Mouse (Mus musculus): ENCODE results near the gene E130114P18Rik. TPM values are rescaled to one million over a fixed set of nuclear protein-coding genes. Genes with fewer than 3 reads are reported as not detected.

E130114P18Rik gene
- polyA plus RNA-seq, 1 experiment: 0.72 TPM

- DNase-seq (ENCODE audit: low spot score): no peak
Observed at GRCm38 (mm10) chr4:97776388-97777080, 1.3 kb downstream of the E130114P18Rik start.

- DNase-seq (ENCODE audit: low spot score): no peak
Observed at GRCm38 (mm10) chr4:97775494-97776265, 2.2 kb downstream of the E130114P18Rik start.

GRCm38 (mm10) chr4:97775059-97775458 lies 2.8 kb downstream of the E130114P18Rik start:
- DNase-seq (ENCODE audit: low spot score): peak; percentile 39

GRCm38 (mm10) chr4:97774446-97774950 lies 3.4 kb downstream of the E130114P18Rik start:
- no peak for DNase-seq (ENCODE audit: low spot score)

GRCm38 (mm10) chr4:97773791-97774190 lies 4.1 kb downstream of the E130114P18Rik start:
- DNase-seq (ENCODE audit: low spot score): no peak

GRCm38 (mm10) chr4:97773110-97773593 lies 4.7 kb downstream of the E130114P18Rik start:
- peak; percentile 35 for DNase-seq (ENCODE audit: low spot score)

- DNase-seq (ENCODE audit: low spot score): no peak
Observed at GRCm38 (mm10) chr4:97772641-97773040, 5.2 kb downstream of the E130114P18Rik start, which contains the start of gene Nfia. Gene Nfia, plus strand, starts transcription at chr4:97772734.

GRCm38 (mm10) chr4:97772084-97772484 lies 5.8 kb downstream of the E130114P18Rik start:
- DNase-seq (ENCODE audit: low spot score): peak; percentile 95

GRCm38 (mm10) chr4:97771426-97771825 lies 6.5 kb downstream of the E130114P18Rik start:
- no peak for DNase-seq (ENCODE audit: low spot score)

GRCm38 (mm10) chr4:97769861-97770260 lies 8.0 kb downstream of the E130114P18Rik start:
- no peak for DNase-seq (ENCODE audit: low spot score)

GRCm38 (mm10) chr4:97767516-97767915 lies 10.4 kb downstream of the E130114P18Rik start:
- no peak for DNase-seq (ENCODE audit: low spot score)

GRCm38 (mm10) chr4:97767025-97767424 lies 10.9 kb downstream of the E130114P18Rik start:
- no peak for DNase-seq (ENCODE audit: low spot score)

- DNase-seq (ENCODE audit: low spot score): no peak
Observed at GRCm38 (mm10) chr4:97766100-97766499, 11.8 kb downstream of the E130114P18Rik start.

- no peak for DNase-seq (ENCODE audit: low spot score)
Observed at GRCm38 (mm10) chr4:97765341-97766020, 12.4 kb downstream of the E130114P18Rik start.

- DNase-seq (ENCODE audit: low spot score): no peak
Observed at GRCm38 (mm10) chr4:97764616-97765015, 13.3 kb downstream of the E130114P18Rik start.

GRCm38 (mm10) chr4:97758661-97759060 lies 19.2 kb downstream of the E130114P18Rik start:
- DNase-seq (ENCODE audit: low spot score): no peak

- DNase-seq (ENCODE audit: low spot score): peak; percentile 33
Observed at GRCm38 (mm10) chr4:97757978-97758461, 19.9 kb downstream of the E130114P18Rik start.

GRCm38 (mm10) chr4:97757207-97757977 lies 20.5 kb downstream of the E130114P18Rik start:
- DNase-seq (ENCODE audit: low spot score): peak; percentile 69

- peak; percentile 26 for DNase-seq (ENCODE audit: low spot score)
Observed at GRCm38 (mm10) chr4:97754241-97754640, 23.6 kb downstream of the E130114P18Rik start.

GRCm38 (mm10) chr4:97753521-97753920 lies 24.4 kb downstream of the E130114P18Rik start:
- no peak for DNase-seq (ENCODE audit: low spot score)

All from urinary bladder, adult 2 months (tissue).